8 mouse cellular contexts compared by ENCODE assay signal in genomic region chr12:65036892-65037545, GRCm38 (mm10). TPM values are rescaled to one million over a fixed set of nuclear protein-coding genes. Genes with fewer than 3 reads are reported as not detected.
DNase-seq lines count a peak whose midpoint lies in the region; ATAC-seq lines count a peak whose summit lies in the region.

No protein-coding gene starts in this region.

- H3K27ac ChIP-seq in lung, embryonic 16.5 days (ENCODE audit: low read length): no peak overlapping the region

- no peaks in the 10 kb centered on the region for H3K9me3 ChIP-seq in lung, embryonic 16.5 days (ENCODE audit: control insufficient read depth, low read length)

- peak overlapping the region; percentile 96 for H3K9ac ChIP-seq in lung, embryonic 16.5 days (ENCODE audit: low read length)

- H3K4me3 ChIP-seq in lung, embryonic 16.5 days (ENCODE audit: low read length): peak overlapping the region; percentile 91

- H3K4me2 ChIP-seq in lung, embryonic 16.5 days (ENCODE audit: low read depth, low read length): peak overlapping the region; percentile 79

- intact Hi-C loops in left cerebral cortex, postnatal 14 days (cut with DNase I): no loop called here

- H3K27me3 ChIP-seq in lung, embryonic 16.5 days (ENCODE audit: control insufficient read depth, insufficient read depth, low read depth, low read length): no peaks in the 10 kb centered on the region

- H3K4me1 ChIP-seq in lung, embryonic 16.5 days (replicated peaks; ENCODE audit: control insufficient read depth, insufficient read depth, low read length): peaks cover 9% of the 10 kb centered on the region

- H3K36me3 ChIP-seq in lung, embryonic 16.5 days (ENCODE audit: control insufficient read depth, insufficient read depth, low read length): no peaks in the 10 kb centered on the region

- 12% methylated on average over 18 of the region's 18 CpGs for WGBS in lung, embryonic 16.5 days

- no peak for DNase-seq in lung, postnatal 4 days
- DNase-seq in c-Kit-negative CD71-positive TER-119-positive erythroid progenitor cells, embryonic 14.5 days (ENCODE audit: low read depth, low spot score): peak; percentile 29
- DNase-seq in heart, postnatal 4 days: peak; percentile 8
- peak; percentile 11 for DNase-seq in mesoderm, embryonic 11.5 days (ENCODE audit: low read depth, low spot score)
- no peak for DNase-seq in urinary bladder, adult 18-20 months (ENCODE audit: low spot score in 2 of 2)
- no peak for DNase-seq in left cerebral cortex, adult 9 months (ENCODE audit: low spot score in 2 of 2)
- DNase-seq in left cerebral cortex, postnatal 14 days (ENCODE audit: low spot score in 2 of 2): no peak

- no peak for ATAC-seq in lung, embryonic 16.5 days (ENCODE audit: low read depth)

RNA-seq across cellular contexts. Expression of gene Prpf39, which starts 0.9 kb away (rescaled TPM):
- 50.2 and 51.0 TPM in 2 replicates for polyA plus RNA-seq in lung, embryonic 16.5 days (2015; fragmentation: Nextera tagmentation; extraction: Ambion mirVana)
- 10 to 100 TPM; 24.4 to 26.3 TPM for total RNA-seq in heart, postnatal 4 days (2021)
- 10 to 100 TPM; 35.2 to 37.9 TPM for total RNA-seq in left cerebral cortex, postnatal 14 days (2021)

RNA-seq across cellular contexts. Expression of gene Fkbp3, which starts 36.8 kb away (rescaled TPM):
- 320 and 349 TPM in 2 replicates for polyA plus RNA-seq in lung, embryonic 16.5 days (2015; fragmentation: Nextera tagmentation; extraction: Ambion mirVana)
- total RNA-seq in heart, postnatal 4 days (2021): 100 to 1,000 TPM; 201 to 203 TPM
- 100 to 1,000 TPM; 181 to 184 TPM for total RNA-seq in left cerebral cortex, postnatal 14 days (2021)

RNA-seq across cellular contexts. Expression of gene Fancm, which starts 38.4 kb away (rescaled TPM):
- 6.3 and 7.9 TPM in 2 replicates for polyA plus RNA-seq in lung, embryonic 16.5 days (2015; fragmentation: Nextera tagmentation; extraction: Ambion mirVana)
- total RNA-seq in heart, postnatal 4 days (2021): 10 to 100 TPM in 1 of 2 experiments, 1 to 10 TPM in 1; 9.5 to 14.0 TPM
- total RNA-seq in left cerebral cortex, postnatal 14 days (2021): 10 to 100 TPM in 1 of 2 experiments, 1 to 10 TPM in 1; 8.6 to 10.3 TPM

Comparison
In these comparisons a context has a peak if more than half of its experiments do, and no peak if none do; other contexts are left out.
1. DNase-seq: peak in c-Kit-negative CD71-positive TER-119-positive erythroid progenitor cells, embryonic 14.5 days (single experiment), heart, postnatal 4 days (single experiment) and mesoderm, embryonic 11.5 days (single experiment); none in lung, postnatal 4 days (0 of 2), urinary bladder, adult 18-20 months (0 of 2), left cerebral cortex, adult 9 months (0 of 2) and left cerebral cortex, postnatal 14 days (0 of 2).